Mouse (Mus musculus): ENCODE data around the gene Trmt10a.

The Trmt10a gene

GRCm38 (mm10) chr3:138197556-138197955 is 54.3 kb downstream of the Trmt10a start:
- DNase-seq (ENCODE audit: low spot score) = no peak

- DNase-seq (ENCODE audit: low spot score) = peak; percentile 98
Observed at GRCm38 (mm10) chr3:138197973-138198721, 54.9 kb downstream of the Trmt10a start.

- no peak for DNase-seq (ENCODE audit: low spot score)
Observed at GRCm38 (mm10) chr3:138198722-138199068, 55.4 kb downstream of the Trmt10a start.

DNA sequence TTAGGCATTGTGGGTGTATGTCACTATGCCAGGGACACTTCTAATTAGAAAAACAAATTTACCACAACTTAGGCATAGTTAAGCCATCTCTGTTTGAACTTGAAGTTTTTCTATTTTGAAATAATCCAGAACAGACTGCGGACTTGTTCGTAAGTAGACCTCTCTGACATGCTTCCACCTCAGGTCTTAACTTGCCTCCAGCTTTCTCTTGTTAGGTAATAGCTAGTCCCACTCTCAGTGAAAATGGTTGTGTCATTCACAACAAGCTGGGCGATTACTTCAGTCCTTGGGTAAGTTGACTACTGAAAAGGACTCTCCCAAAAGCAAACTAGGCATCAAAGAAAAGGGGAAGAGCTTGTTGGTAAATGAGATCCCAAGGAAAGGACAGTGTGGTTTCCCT is 65.6 kb downstream of the Trmt10a start:
- DNase-seq (ENCODE audit: low spot score) = no peak
